Mouse (Mus musculus): Measurements from ENCODE around the gene Ap5m1.
"Not testable (repeated sequence)": the region's sequence is repeated elsewhere in the genome, so short reads cannot be mapped to it uniquely, and the experiment has no call there.

Ap5m1 gene

GRCm38 (mm10) chr14:49065529-49066273 lies at the start of gene Ap5m1:
TSS of gene Ap5m1 (plus strand) at chr14:49066097.
- peak; percentile 43 to 51 for DNase-seq

GRCm38 (mm10) chr14:49019765-49020164 lies 46.1 kb upstream of the Ap5m1 start:
- no peak for DNase-seq

GRCm38 (mm10) chr14:49027040-49027778 lies 38.7 kb upstream of the Ap5m1 start:
- no peak for DNase-seq

GRCm38 (mm10) chr14:49027779-49028368 lies 38.0 kb upstream of the Ap5m1 start:
- no peak for DNase-seq

GRCm38 (mm10) chr14:49028991-49029390 lies 36.9 kb upstream of the Ap5m1 start:
- no peak for DNase-seq

GRCm38 (mm10) chr14:49045610-49046009 lies 20.3 kb upstream of the Ap5m1 start:
- DNase-seq = no peak

GRCm38 (mm10) chr14:49049492-49049891 lies 16.4 kb upstream of the Ap5m1 start:
- DNase-seq = no peak

GRCm38 (mm10) chr14:49063838-49064237 lies 2.1 kb upstream of the Ap5m1 start:
- no peak for DNase-seq

GRCm38 (mm10) chr14:49066274-49066823 lies 452 bp downstream of the Ap5m1 start, which contains the start of gene Exoc5:
TSS of gene Exoc5 (minus strand) at chr14:49066653.
- DNase-seq = peak; percentile 98

- no peak for DNase-seq
Measured at GRCm38 (mm10) chr14:49072837-49073236, 6.9 kb downstream of the Ap5m1 start.

- DNase-seq = no peak
Measured at GRCm38 (mm10) chr14:49073896-49074295, 8.0 kb downstream of the Ap5m1 start.

GRCm38 (mm10) chr14:49074361-49074760 lies 8.5 kb downstream of the Ap5m1 start:
- DNase-seq = no peak

GRCm38 (mm10) chr14:49078820-49079219 lies 12.9 kb downstream of the Ap5m1 start:
- no peak for DNase-seq

- DNase-seq = no peak
Measured at GRCm38 (mm10) chr14:49086522-49086921, 20.6 kb downstream of the Ap5m1 start.

- no peak for DNase-seq
Measured at GRCm38 (mm10) chr14:49088155-49089048, 22.5 kb downstream of the Ap5m1 start.

GRCm38 (mm10) chr14:49089461-49090058 lies 23.7 kb downstream of the Ap5m1 start:
- no peak for DNase-seq

GRCm38 (mm10) chr14:49090102-49090501 lies 24.2 kb downstream of the Ap5m1 start:
- DNase-seq = no peak

GRCm38 (mm10) chr14:49091277-49091676 lies 25.4 kb downstream of the Ap5m1 start:
- DNase-seq = no peak

- not testable (repeated sequence) for DNase-seq
Measured at GRCm38 (mm10) chr14:49091755-49092154, 25.9 kb downstream of the Ap5m1 start.

- peak; percentile 57 to 69 for DNase-seq
Measured at GRCm38 (mm10) chr14:49118381-49118780, 52.5 kb downstream of the Ap5m1 start.

GRCm38 (mm10) chr14:49121723-49122122 lies 55.8 kb downstream of the Ap5m1 start:
- DNase-seq = no peak
